Mouse (Mus musculus): ENCODE data around the gene Hexim2. TPM values are rescaled to one million over a fixed set of nuclear protein-coding genes. Genes with fewer than 3 reads are reported as not detected.

The Hexim2 gene
- polyA plus RNA-seq, 1 experiment from 2014 or later = 8.3 TPM

GRCm38 (mm10) chr11:103140763-103141100, 8.5 kb downstream of the Hexim2 start:
- Histone ChIP-seq H3K27ac (replicated peaks; ENCODE audit: low read depth, low read length) (no peak overlapping the region), H3K9me3 (replicated peaks; ENCODE audit: control insufficient read depth, low read length) (no peaks in the 10 kb centered on the region)
- 51% methylated on average over 6 of the region's 6 CpGs for WGBS

GRCm38 (mm10) chr11:103141101-103141943, 9.1 kb downstream of the Hexim2 start:
- Histone ChIP-seq H3K4me2 (ENCODE audit: low read depth, low read length) (no peak overlapping the region), H3K9ac (replicated peaks; ENCODE audit: low read length) (no peak overlapping the region; the same call in 1 of the 2 replicates), H3K27me3 (ENCODE audit: control insufficient read depth, insufficient read depth, low read length) (no peaks in the 10 kb centered on the region), H3K4me3 (ENCODE audit: low read depth, low read length) (no peak overlapping the region), H3K4me1 (ENCODE audit: control insufficient read depth, insufficient read depth, low read length) (peaks cover 8% of the 10 kb centered on the region), H3K36me3 (replicated peaks; ENCODE audit: control insufficient read depth, insufficient read depth, low read depth, low read length) (no peaks in the 10 kb centered on the region; the same call in none of the 2 replicates), H3K27ac (replicated peaks; ENCODE audit: low read depth, low read length) (no peak overlapping the region), H3K9me3 (replicated peaks; ENCODE audit: control insufficient read depth, low read length) (no peaks in the 10 kb centered on the region)
- 26% methylated on average over 11 of the region's 11 CpGs for WGBS
- DNase-seq (ENCODE audit: low spot score) (peak; percentile 25), ATAC-seq (replicated peaks; ENCODE audit: insufficient number of reproducible peaks, low FRiP score, low TSS enrichment, low read depth) (no peak)

More at GRCm38 (mm10) chr11:103140763-103141100, 8.5 kb downstream of the Hexim2 start:
- Histone ChIP-seq H3K4me3 (ENCODE audit: low read depth, low read length) (no peak overlapping the region), H3K36me3 (replicated peaks; ENCODE audit: control insufficient read depth, insufficient read depth, low read depth, low read length) (no peaks in the 10 kb centered on the region; the same call in none of the 2 replicates), H3K9ac (replicated peaks; ENCODE audit: low read length) (0 out of 2 replicates have a peak overlapping the region, but pooled peaks have one; percentile 4), H3K27me3 (ENCODE audit: control insufficient read depth, insufficient read depth, low read length) (no peaks in the 10 kb centered on the region), H3K4me1 (ENCODE audit: control insufficient read depth, insufficient read depth, low read length) (peaks cover 8% of the 10 kb centered on the region), H3K4me2 (ENCODE audit: low read depth, low read length) (no peak overlapping the region)
- DNase-seq (ENCODE audit: low spot score) = no peak
- ATAC-seq (replicated peaks; ENCODE audit: insufficient number of reproducible peaks, low FRiP score, low TSS enrichment, low read depth) = no peak

- Histone ChIP-seq H3K36me3 (replicated peaks; ENCODE audit: control insufficient read depth, insufficient read depth, low read depth, low read length) (no peaks in the 10 kb centered on the region; the same call in none of the 2 replicates), H3K4me3 (ENCODE audit: low read depth, low read length) (no peak overlapping the region), H3K9me3 (replicated peaks; ENCODE audit: control insufficient read depth, low read length) (no peaks in the 10 kb centered on the region), H3K27ac (replicated peaks; ENCODE audit: low read depth, low read length) (no peak overlapping the region), H3K9ac (replicated peaks; ENCODE audit: low read length) (no peak overlapping the region), H3K4me2 (ENCODE audit: low read depth, low read length) (no peak overlapping the region), H3K4me1 (ENCODE audit: control insufficient read depth, insufficient read depth, low read length) (peaks cover 8% of the 10 kb centered on the region), H3K27me3 (ENCODE audit: control insufficient read depth, insufficient read depth, low read length) (no peaks in the 10 kb centered on the region)
- no peak for ATAC-seq (replicated peaks; ENCODE audit: insufficient number of reproducible peaks, low FRiP score, low TSS enrichment, low read depth)
- 17% methylated on average over 1 of the region's 1 CpGs for WGBS
- DNase-seq (ENCODE audit: low spot score) = no peak
Observed at GRCm38 (mm10) chr11:103141944-103142255, 9.7 kb downstream of the Hexim2 start.

GRCm38 (mm10) chr11:103142441-103143182, 10.4 kb downstream of the Hexim2 start:
- no peak overlapping the region for H3K4me3 ChIP-seq (ENCODE audit: low read depth, low read length)

GRCm38 (mm10) chr11:103144309-103145285, 12.4 kb downstream of the Hexim2 start:
- Histone ChIP-seq H3K9ac (replicated peaks; ENCODE audit: low read length) (no peak overlapping the region), H3K4me2 (ENCODE audit: low read depth, low read length) (no peak overlapping the region), H3K9me3 (replicated peaks; ENCODE audit: control insufficient read depth, low read length) (no peaks in the 10 kb centered on the region), H3K36me3 (replicated peaks; ENCODE audit: control insufficient read depth, insufficient read depth, low read depth, low read length) (no peaks in the 10 kb centered on the region), H3K27ac (replicated peaks; ENCODE audit: low read depth, low read length) (no peak overlapping the region), H3K4me3 (ENCODE audit: low read depth, low read length) (no peak overlapping the region), H3K4me1 (ENCODE audit: control insufficient read depth, insufficient read depth, low read length) (peaks cover 8% of the 10 kb centered on the region), H3K27me3 (ENCODE audit: control insufficient read depth, insufficient read depth, low read length) (no peaks in the 10 kb centered on the region)
- 20% methylated on average over 12 of the region's 12 CpGs for WGBS
- no peak for ATAC-seq (replicated peaks; ENCODE audit: insufficient number of reproducible peaks, low FRiP score, low TSS enrichment, low read depth)
- DNase-seq (ENCODE audit: low spot score) = no peak

More at GRCm38 (mm10) chr11:103142441-103143182, 10.4 kb downstream of the Hexim2 start:
- no peaks in the 10 kb centered on the region for H3K9me3 ChIP-seq (replicated peaks; ENCODE audit: control insufficient read depth, low read length)
- no peaks in the 10 kb centered on the region; the same call in none of the 2 replicates for H3K36me3 ChIP-seq (replicated peaks; ENCODE audit: control insufficient read depth, insufficient read depth, low read depth, low read length)
- DNase-seq (ENCODE audit: low spot score) = peak; percentile 59
- H3K9ac ChIP-seq (replicated peaks; ENCODE audit: low read length) = peak overlapping the region; percentile 26
- peak overlapping the region; percentile 27; the same call in 1 of the 2 replicates for H3K4me2 ChIP-seq (ENCODE audit: low read depth, low read length)
- 28% methylated on average over 8 of the region's 8 CpGs for WGBS
- peak; percentile 36; the same call in 1 of the 2 replicates for ATAC-seq (replicated peaks; ENCODE audit: insufficient number of reproducible peaks, low FRiP score, low TSS enrichment, low read depth)
- H3K27me3 ChIP-seq (ENCODE audit: control insufficient read depth, insufficient read depth, low read length) = no peaks in the 10 kb centered on the region
- peaks cover 8% of the 10 kb centered on the region for H3K4me1 ChIP-seq (ENCODE audit: control insufficient read depth, insufficient read depth, low read length)
- H3K27ac ChIP-seq (replicated peaks; ENCODE audit: low read depth, low read length) = peak overlapping the region; percentile 31; the same call in 1 of the 2 replicates

- H3K4me2 ChIP-seq (ENCODE audit: low read depth, low read length) = no peak overlapping the region
- peaks cover 8% of the 10 kb centered on the region for H3K4me1 ChIP-seq (ENCODE audit: control insufficient read depth, insufficient read depth, low read length)
- ATAC-seq (replicated peaks; ENCODE audit: insufficient number of reproducible peaks, low FRiP score, low TSS enrichment, low read depth) (no peak), DNase-seq (ENCODE audit: low spot score) (no peak)
- H3K9me3 ChIP-seq (replicated peaks; ENCODE audit: control insufficient read depth, low read length) = no peaks in the 10 kb centered on the region
- H3K27me3 ChIP-seq (ENCODE audit: control insufficient read depth, insufficient read depth, low read length) = no peaks in the 10 kb centered on the region
- no peak overlapping the region for H3K9ac ChIP-seq (replicated peaks; ENCODE audit: low read length)
- no peaks in the 10 kb centered on the region for H3K36me3 ChIP-seq (replicated peaks; ENCODE audit: control insufficient read depth, insufficient read depth, low read depth, low read length)
- no peak overlapping the region for H3K27ac ChIP-seq (replicated peaks; ENCODE audit: low read depth, low read length)
- no peak overlapping the region for H3K4me3 ChIP-seq (ENCODE audit: low read depth, low read length)
- WGBS = 90% methylated on average over 4 of the region's 4 CpGs
Observed at GRCm38 (mm10) chr11:103146386-103146785, 14.2 kb downstream of the Hexim2 start.

- no peak overlapping the region for H3K4me3 ChIP-seq (ENCODE audit: low read depth, low read length)
- H3K27me3 ChIP-seq (ENCODE audit: control insufficient read depth, insufficient read depth, low read length) = no peaks in the 10 kb centered on the region
- no peak overlapping the region for H3K4me2 ChIP-seq (ENCODE audit: low read depth, low read length)
- H3K36me3 ChIP-seq (replicated peaks; ENCODE audit: control insufficient read depth, insufficient read depth, low read depth, low read length) = no peaks in the 10 kb centered on the region
- H3K9ac ChIP-seq (replicated peaks; ENCODE audit: low read length) = no peak overlapping the region
- H3K4me1 ChIP-seq (ENCODE audit: control insufficient read depth, insufficient read depth, low read length) = peaks cover 1% of the 10 kb centered on the region; the same call in 1 of the 2 replicates
- DNase-seq (ENCODE audit: low spot score) (no peak), ATAC-seq (replicated peaks; ENCODE audit: insufficient number of reproducible peaks, low FRiP score, low TSS enrichment, low read depth) (no peak)
- no peaks in the 10 kb centered on the region for H3K9me3 ChIP-seq (replicated peaks; ENCODE audit: control insufficient read depth, low read length)
- no peak overlapping the region for H3K27ac ChIP-seq (replicated peaks; ENCODE audit: low read depth, low read length)
- WGBS = 60% methylated on average over 4 of the region's 4 CpGs
Observed at GRCm38 (mm10) chr11:103147766-103148165, 15.5 kb downstream of the Hexim2 start.
